Comparison of ENCODE assay signal across 7 mouse cellular contexts in genomic region chr6:115990479-115990878, GRCm38 (mm10). TPM values are rescaled to one million over a fixed set of nuclear protein-coding genes. Genes with fewer than 3 reads are reported as not detected.
DNase-seq lines count a peak whose midpoint lies in the region; ATAC-seq and TF ChIP-seq lines count a peak whose summit lies in the region.

No protein-coding gene starts in this region.

- H3K27ac ChIP-seq in embryonic facial prominence, embryonic 14.5 days (replicated peaks; ENCODE audit: low read depth, low read length), result no peak overlapping the region
- H3K27ac ChIP-seq in heart, postnatal 0 days (ENCODE audit: low read depth), result peak overlapping the region; percentile 28; the same call in 1 of the 2 replicates
- H3K27ac ChIP-seq in liver, embryonic 15.5 days (replicated peaks), result no peak overlapping the region

- peak overlapping the region; percentile 16 for H3K4me3 ChIP-seq in lung, adult 2 months (replicated peaks; ENCODE audit: extremely low read depth, low read depth, low read length)
- peak overlapping the region; percentile 65 for H3K4me3 ChIP-seq in embryonic facial prominence, embryonic 14.5 days (ENCODE audit: low read depth, low read length)
- H3K4me3 ChIP-seq in heart, postnatal 0 days (ENCODE audit: low read depth, low read length), result peak overlapping the region; percentile 65
- H3K4me3 ChIP-seq in liver, embryonic 15.5 days (replicated peaks), result no peak overlapping the region

- TF ChIP-seq CTCF in lung, adult 2 months (IDR thresholded peaks at IDR 0.05; ENCODE audit: insufficient read depth, low read length), result no peak
- TF ChIP-seq CTCF in heart, postnatal 0 days (IDR thresholded peaks at IDR 0.05; ENCODE audit: low read depth), result no peak

- H3K4me1 ChIP-seq in lung, adult 2 months (ENCODE audit: control insufficient read depth, insufficient read depth, low read length), result peaks cover 47% of the 10 kb centered on the region
- H3K4me1 ChIP-seq in embryonic facial prominence, embryonic 14.5 days (ENCODE audit: control insufficient read depth, insufficient read depth, low read length), result peaks cover 44% of the 10 kb centered on the region
- peaks cover 11% of the 10 kb centered on the region; the same call in 1 of the 2 replicates for H3K4me1 ChIP-seq in heart, postnatal 0 days (ENCODE audit: control insufficient read depth, insufficient read depth)
- H3K4me1 ChIP-seq in liver, embryonic 15.5 days (replicated peaks), result peaks cover 33% of the 10 kb centered on the region

- TF ChIP-seq POLR2A in lung, adult 2 months (IDR thresholded peaks at IDR 0.05; ENCODE audit: borderline replicate concordance, extremely low read depth, low read depth, low read length), result no peak

- peak overlapping the region; percentile 93 for H3K4me2 ChIP-seq in embryonic facial prominence, embryonic 14.5 days (ENCODE audit: low read depth, low read length)
- peak overlapping the region; percentile 64 for H3K4me2 ChIP-seq in heart, postnatal 0 days (ENCODE audit: low read depth, low read length)
- H3K4me2 ChIP-seq in liver, embryonic 15.5 days, result peak overlapping the region; percentile 80; the same call in 1 of the 2 replicates

- peaks cover 23% of the 10 kb centered on the region for H3K27me3 ChIP-seq in embryonic facial prominence, embryonic 14.5 days (replicated peaks; ENCODE audit: control insufficient read depth, insufficient read depth, low read length)
- peaks cover 26% of the 10 kb centered on the region for H3K27me3 ChIP-seq in heart, postnatal 0 days (ENCODE audit: control insufficient read depth, insufficient read depth, low read length)
- H3K27me3 ChIP-seq in liver, embryonic 15.5 days, result peaks cover 69% of the 10 kb centered on the region

- H3K9me3 ChIP-seq in embryonic facial prominence, embryonic 14.5 days (ENCODE audit: control insufficient read depth, low read length), result no peaks in the 10 kb centered on the region
- peaks cover 11% of the 10 kb centered on the region for H3K9me3 ChIP-seq in heart, postnatal 0 days (replicated peaks; ENCODE audit: control insufficient read depth, low read length)
- H3K9me3 ChIP-seq in liver, embryonic 15.5 days (replicated peaks), result no peaks in the 10 kb centered on the region

- WGBS in lung, adult 2 months, result 44% methylated on average over 9 of the region's 9 CpGs
- 84% methylated on average over 9 of the region's 9 CpGs for WGBS in embryonic facial prominence, embryonic 14.5 days
- 52% methylated on average over 9 of the region's 9 CpGs for WGBS in heart, postnatal 0 days
- 57% methylated on average over 9 of the region's 9 CpGs for WGBS in liver, embryonic 15.5 days (ENCODE audit: insufficient replicate concordance)

- TF ChIP-seq EP300 in heart, postnatal 0 days (IDR thresholded peaks at IDR 0.05; ENCODE audit: low read depth), result no peak

- no peaks in the 10 kb centered on the region for H3K36me3 ChIP-seq in embryonic facial prominence, embryonic 14.5 days (ENCODE audit: control insufficient read depth, insufficient read depth, low read length)
- no peaks in the 10 kb centered on the region; the same call in 1 of the 2 replicates for H3K36me3 ChIP-seq in heart, postnatal 0 days (replicated peaks; ENCODE audit: control insufficient read depth, insufficient read depth, low read length)
- H3K36me3 ChIP-seq in liver, embryonic 15.5 days (replicated peaks), result no peaks in the 10 kb centered on the region

- peak overlapping the region; percentile 74 for H3K9ac ChIP-seq in embryonic facial prominence, embryonic 14.5 days (ENCODE audit: low read depth, low read length)
- peak overlapping the region; percentile 38 for H3K9ac ChIP-seq in heart, postnatal 0 days (replicated peaks; ENCODE audit: low read depth, low read length)
- no peak overlapping the region for H3K9ac ChIP-seq in liver, embryonic 15.5 days

- ATAC-seq in embryonic facial prominence, embryonic 14.5 days (ENCODE audit: low read depth), result no peak
- no peak for ATAC-seq in heart, postnatal 0 days (ENCODE audit: insufficient read depth, low read depth)
- ATAC-seq in liver, embryonic 15.5 days (ENCODE audit: insufficient read depth), result no peak

- DNase-seq in lung, adult 2 months, result no peak
- no peak for DNase-seq in lung, postnatal 4 days
- DNase-seq in embryonic facial prominence, embryonic 14.5 days (ENCODE audit: low spot score), result no peak
- no peak for DNase-seq in heart, postnatal 0 days (ENCODE audit: low spot score)
- no peak for DNase-seq in right cerebral cortex, postnatal 10 days (ENCODE audit: low spot score in 2 of 2)
- no peak for DNase-seq in layer of hippocampus, adult 8-10 months (ENCODE audit: low spot score in 2 of 2)

RNA-seq across cellular contexts. Expression of gene Plxnd1, which starts 4.3 kb away (rescaled TPM):
- 146 and 185 TPM in 2 replicates for polyA plus RNA-seq in lung, adult 2 months (2012; rRNA removed)
- polyA plus RNA-seq in embryonic facial prominence, embryonic 14.5 days (2014; fragmentation: Nextera tagmentation; extraction: Ambion mirVana), result 45.5 and 46.9 TPM in 2 replicates
- 82.4 and 166 TPM in 2 replicates for total RNA-seq in heart, postnatal 0 days (2014; rRNA removed; ENCODE audit: low replicate concordance)
- 28.1 and 37.7 TPM in 2 replicates for polyA plus RNA-seq in heart, postnatal 0 days (2015; fragmentation: Nextera tagmentation; extraction: Ambion mirVana)
- polyA plus RNA-seq in liver, embryonic 15.5 days (2015; fragmentation: Nextera tagmentation; extraction: Ambion mirVana), result 8.1 and 9.7 TPM in 2 replicates
- 10 to 100 TPM; 17.9 to 35.6 (median 31.1) TPM for total RNA-seq in layer of hippocampus, adult 8-10 months (2022)

RNA-seq across cellular contexts. Expression of gene H1foo, which starts 45.7 kb away (rescaled TPM):
- polyA plus RNA-seq in lung, adult 2 months (2012; rRNA removed), result not detected in 2 replicates
- not detected in 2 replicates for polyA plus RNA-seq in embryonic facial prominence, embryonic 14.5 days (2014; fragmentation: Nextera tagmentation; extraction: Ambion mirVana)
- total RNA-seq in heart, postnatal 0 days (2014; rRNA removed; ENCODE audit: low replicate concordance), result not detected in 2 replicates
- not detected in 2 replicates for polyA plus RNA-seq in heart, postnatal 0 days (2015; fragmentation: Nextera tagmentation; extraction: Ambion mirVana)
- not detected in 2 replicates for polyA plus RNA-seq in liver, embryonic 15.5 days (2015; fragmentation: Nextera tagmentation; extraction: Ambion mirVana)
- total RNA-seq in layer of hippocampus, adult 8-10 months (2022), result not detected

RNA-seq across cellular contexts. Expression of gene Rho, which starts 58.9 kb away (rescaled TPM):
- 1.0 and 1.3 TPM in 2 replicates for polyA plus RNA-seq in lung, adult 2 months (2012; rRNA removed)
- polyA plus RNA-seq in embryonic facial prominence, embryonic 14.5 days (2014; fragmentation: Nextera tagmentation; extraction: Ambion mirVana), result 0.51 and 1.0 TPM in 2 replicates
- 1.3 TPM in 1 of 2 replicates, not detected in the other for total RNA-seq in heart, postnatal 0 days (2014; rRNA removed; ENCODE audit: low replicate concordance)
- 0.04 TPM in 1 of 2 replicates, not detected in the other for polyA plus RNA-seq in heart, postnatal 0 days (2015; fragmentation: Nextera tagmentation; extraction: Ambion mirVana)
- polyA plus RNA-seq in liver, embryonic 15.5 days (2015; fragmentation: Nextera tagmentation; extraction: Ambion mirVana), result not detected in 2 replicates
- 1 to 10 TPM in 1 of 4 experiments, under 1 TPM in 3; 0.45 to 1.7 (median 0.72) TPM for total RNA-seq in layer of hippocampus, adult 8-10 months (2022)
